Mouse (Mus musculus) C2C12 (cell line): Measurements from ENCODE around the gene Sema7a.

Experiments
- CEBPB ChIP-seq: IDR thresholded peaks from one replicate; pipeline ENCODE4 v1.6.1; 2011; ENCODE audit warnings: low read depth, mild to moderate bottlenecking, control low read depth, moderate library complexity
- CTCF ChIP-seq: IDR thresholded peaks from one replicate; pipeline ENCODE4 v1.5.1; 2011; ENCODE audit not compliant: control insufficient read depth, insufficient read depth, insufficient read length
- MAX ChIP-seq: IDR thresholded peaks from one replicate; pipeline ENCODE4 v1.6.1; 2011; ENCODE audit warnings: mild to moderate bottlenecking, control low read depth
- MYOD1 ChIP-seq: IDR thresholded peaks from one replicate; pipeline ENCODE4 v1.6.1; 2011; ENCODE audit warnings: low read depth; ENCODE audit not compliant: control insufficient read depth, insufficient read length
- USF1 ChIP-seq: IDR thresholded peaks from one replicate; pipeline ENCODE4 v1.6.1; 2011; ENCODE audit warnings: low read depth, mild to moderate bottlenecking, control low read depth, moderate library complexity

DNA sequence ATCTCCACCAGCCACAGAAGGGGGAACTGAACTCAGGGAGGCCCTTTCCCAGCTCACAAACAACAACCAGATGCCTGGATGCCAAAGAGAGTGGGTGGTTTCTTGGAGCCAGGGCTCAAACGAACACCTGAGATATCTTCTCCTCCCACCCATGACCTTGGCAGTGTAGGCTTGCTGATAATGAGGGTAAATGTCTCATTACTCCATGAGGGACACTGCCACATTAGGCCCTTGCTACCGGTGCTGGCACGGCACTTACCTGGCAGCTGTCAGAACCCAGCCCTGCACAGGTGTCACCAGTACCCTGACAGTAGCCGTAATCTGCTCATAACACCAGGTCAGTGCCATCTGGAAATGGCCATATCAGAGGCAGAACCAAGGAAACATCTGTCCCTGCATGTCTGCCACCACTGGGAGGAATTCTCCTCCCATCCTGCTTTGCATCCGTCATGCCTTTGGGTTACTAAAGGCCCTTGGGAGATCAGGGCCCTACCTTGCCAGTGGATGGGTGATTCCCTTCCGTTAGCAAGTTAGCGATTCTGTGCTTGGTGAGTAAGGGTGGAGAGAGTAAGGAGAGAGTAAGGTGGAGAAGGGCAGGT is 8.5 kb downstream of the Sema7a start:
- TF ChIP-seq CTCF (no peak), MAX (no peak), CEBPB (no peak), USF1 (no peak), MYOD1 (peak; percentile 85)
